Mouse (Mus musculus) spleen, adult 2 months (tissue): ENCODE measurements around the gene Fgfr2.

ENCODE experiments used
- CTCF ChIP-seq: fragments of 200-500 bp; IDR thresholded peaks from 2 replicates; pipeline ENCODE4 v1.5.1; 2011; ENCODE audit warnings: mild to moderate bottlenecking, inconsistent platforms; ENCODE audit not compliant: insufficient read depth, insufficient read length, insufficient replicate concordance; ENCODE audit errors: extremely low read depth
- POLR2A ChIP-seq: fragments of 200-500 bp; IDR thresholded peaks from 2 replicates; pipeline ENCODE4 v1.6.1; 2011; ENCODE audit warnings: low read depth, low read length, inconsistent platforms

DNA sequence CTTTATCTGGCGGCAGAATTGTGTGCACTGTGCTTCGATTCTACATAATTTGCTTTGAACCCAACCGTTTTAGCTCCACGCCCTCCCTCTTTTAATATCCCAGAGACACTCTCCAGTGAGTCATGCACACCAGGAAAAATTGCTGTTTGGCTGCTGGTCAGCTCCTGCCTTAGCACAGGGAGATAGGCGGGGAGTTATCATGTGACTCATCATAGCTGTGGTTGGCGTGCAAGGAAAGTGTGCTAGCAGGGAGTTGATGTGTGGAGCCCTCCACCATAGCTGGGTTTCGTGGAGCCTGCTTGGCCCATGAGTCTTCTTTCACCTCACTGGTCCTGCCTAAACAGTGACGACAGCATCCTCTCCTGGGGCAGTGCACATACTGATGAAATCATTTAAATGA, 2315.4 kb downstream of the Fgfr2 start:
- no peak for TF ChIP-seq POLR2A
- no peak for TF ChIP-seq CTCF
